Mouse (Mus musculus): ENCODE measurements around the gene Zfp784. TPM values are rescaled to one million over a fixed set of nuclear protein-coding genes. Genes with fewer than 3 reads are reported as not detected.

The Zfp784 gene
- total RNA-seq (2014; fragmentation: Nextera tagmentation) (1.7 and 2.5 TPM in 2 replicates), total RNA-seq (2017) (2.7 and 2.8 TPM in 2 replicates), polyA plus RNA-seq (2012) (1.3 and 1.6 TPM in 2 replicates)

GRCm38 (mm10) chr7:5038109-5038732, at the start of gene Zfp784:
TSS of gene Zfp784 (minus strand) at chr7:5038446.
- ATAC-seq (ENCODE audit: extremely low read depth, insufficient number of reproducible peaks, low FRiP score, poor library complexity, severe bottlenecking) (peak; percentile 91), DNase-seq (ENCODE audit: low spot score) (peak; percentile 95)
- no peaks in the 10 kb centered on the region for H3K9me3 ChIP-seq (replicated peaks)
- peak within 1 kb of the TSS; percentile 75 for H3K4me3 ChIP-seq (ENCODE audit: low read depth, low read length)
- no peaks in the 10 kb centered on the region for H3K27me3 ChIP-seq (ENCODE audit: insufficient read depth, low read length)
- H3K4me1 ChIP-seq (ENCODE audit: insufficient read depth, low read depth, low read length), result peaks cover 24% of the 10 kb centered on the region
- peaks cover 46% of the 10 kb centered on the region for H3K36me3 ChIP-seq (replicated peaks)
- TF ChIP-seq GATA1 (IDR thresholded peaks at IDR 0.05; ENCODE audit: borderline replicate concordance, low read length) (no peak), POLR2AphosphoS5 (IDR thresholded peaks at IDR 0.05; ENCODE audit: insufficient replicate concordance, low read depth, low read length) (no peak), GATA2 (IDR thresholded peaks at IDR 0.05; ENCODE audit: borderline replicate concordance, low read depth, low read length) (no peak), CTCF (IDR thresholded peaks at IDR 0.05; ENCODE audit: low read depth, low read length) (no peak), TAL1 (conservative IDR thresholded peaks at IDR 0.05; ENCODE audit: low read depth, low read length) (no peak)

- ATAC-seq (ENCODE audit: extremely low read depth, insufficient number of reproducible peaks, low FRiP score, poor library complexity, severe bottlenecking) (no peak), DNase-seq (ENCODE audit: low spot score) (no peak)
- TF ChIP-seq GATA1 (IDR thresholded peaks at IDR 0.05; ENCODE audit: borderline replicate concordance, low read length) (no peak), CTCF (IDR thresholded peaks at IDR 0.05; ENCODE audit: low read depth, low read length) (no peak), POLR2AphosphoS5 (IDR thresholded peaks at IDR 0.05; ENCODE audit: insufficient replicate concordance, low read depth, low read length) (no peak), TAL1 (conservative IDR thresholded peaks at IDR 0.05; ENCODE audit: low read depth, low read length) (no peak), GATA2 (IDR thresholded peaks at IDR 0.05; ENCODE audit: borderline replicate concordance, low read depth, low read length) (no peak)
- Histone ChIP-seq H3K4me1 (ENCODE audit: insufficient read depth, low read depth, low read length) (peaks cover 72% of the 10 kb centered on the region), H3K36me3 (replicated peaks) (peaks cover 96% of the 10 kb centered on the region), H3K27me3 (ENCODE audit: insufficient read depth, low read length) (no peaks in the 10 kb centered on the region), H3K4me3 (ENCODE audit: low read depth, low read length) (no peak overlapping the region), H3K9me3 (replicated peaks) (no peaks in the 10 kb centered on the region)
Measured at GRCm38 (mm10) chr7:5087886-5088285, 49.6 kb upstream of the Zfp784 start.

GRCm38 (mm10) chr7:5086921-5087440, 48.7 kb upstream of the Zfp784 start:
- Histone ChIP-seq H3K36me3 (replicated peaks) (peaks cover 94% of the 10 kb centered on the region), H3K27me3 (ENCODE audit: insufficient read depth, low read length) (no peaks in the 10 kb centered on the region), H3K4me3 (ENCODE audit: low read depth, low read length) (no peak overlapping the region), H3K9me3 (replicated peaks) (no peaks in the 10 kb centered on the region), H3K4me1 (ENCODE audit: insufficient read depth, low read depth, low read length) (peaks cover 73% of the 10 kb centered on the region)
- DNase-seq (ENCODE audit: low spot score) (no peak), ATAC-seq (ENCODE audit: extremely low read depth, insufficient number of reproducible peaks, low FRiP score, poor library complexity, severe bottlenecking) (no peak)
- TF ChIP-seq TAL1 (conservative IDR thresholded peaks at IDR 0.05; ENCODE audit: low read depth, low read length) (no peak), POLR2AphosphoS5 (IDR thresholded peaks at IDR 0.05; ENCODE audit: insufficient replicate concordance, low read depth, low read length) (no peak), GATA1 (IDR thresholded peaks at IDR 0.05; ENCODE audit: borderline replicate concordance, low read length) (no peak), GATA2 (IDR thresholded peaks at IDR 0.05; ENCODE audit: borderline replicate concordance, low read depth, low read length) (no peak), CTCF (IDR thresholded peaks at IDR 0.05; ENCODE audit: low read depth, low read length) (no peak)

GRCm38 (mm10) chr7:5085512-5085911, 47.3 kb upstream of the Zfp784 start:
- H3K9me3 ChIP-seq (replicated peaks), result no peaks in the 10 kb centered on the region
- ATAC-seq (ENCODE audit: extremely low read depth, insufficient number of reproducible peaks, low FRiP score, poor library complexity, severe bottlenecking) (peak; percentile 18; the same call in 1 of the 2 replicates), DNase-seq (ENCODE audit: low spot score) (no peak)
- no peaks in the 10 kb centered on the region for H3K27me3 ChIP-seq (ENCODE audit: insufficient read depth, low read length)
- no peak for TF ChIP-seq POLR2AphosphoS5 (IDR thresholded peaks at IDR 0.05; ENCODE audit: insufficient replicate concordance, low read depth, low read length)
- TF ChIP-seq GATA2 (IDR thresholded peaks at IDR 0.05; ENCODE audit: borderline replicate concordance, low read depth, low read length), result no peak
- no peak for TF ChIP-seq CTCF (IDR thresholded peaks at IDR 0.05; ENCODE audit: low read depth, low read length)
- no peak for TF ChIP-seq GATA1 (IDR thresholded peaks at IDR 0.05; ENCODE audit: borderline replicate concordance, low read length)
- no peak for TF ChIP-seq TAL1 (conservative IDR thresholded peaks at IDR 0.05; ENCODE audit: low read depth, low read length)
- H3K4me3 ChIP-seq (ENCODE audit: low read depth, low read length), result no peak overlapping the region
- peaks cover 81% of the 10 kb centered on the region for H3K36me3 ChIP-seq (replicated peaks)
- H3K4me1 ChIP-seq (ENCODE audit: insufficient read depth, low read depth, low read length), result peaks cover 68% of the 10 kb centered on the region

GRCm38 (mm10) chr7:5083325-5084105, 45.3 kb upstream of the Zfp784 start:
- TF ChIP-seq CTCF (IDR thresholded peaks at IDR 0.05; ENCODE audit: low read depth, low read length) (no peak), TAL1 (conservative IDR thresholded peaks at IDR 0.05; ENCODE audit: low read depth, low read length) (no peak), GATA2 (IDR thresholded peaks at IDR 0.05; ENCODE audit: borderline replicate concordance, low read depth, low read length) (no peak), POLR2AphosphoS5 (IDR thresholded peaks at IDR 0.05; ENCODE audit: insufficient replicate concordance, low read depth, low read length) (no peak), GATA1 (IDR thresholded peaks at IDR 0.05; ENCODE audit: borderline replicate concordance, low read length) (no peak)
- no peaks in the 10 kb centered on the region for H3K9me3 ChIP-seq (replicated peaks)
- H3K4me3 ChIP-seq (ENCODE audit: low read depth, low read length), result peak overlapping the region; percentile 52; the same call in 1 of the 2 replicates
- H3K27me3 ChIP-seq (ENCODE audit: insufficient read depth, low read length), result no peaks in the 10 kb centered on the region
- DNase-seq (ENCODE audit: low spot score) (no peak), ATAC-seq (ENCODE audit: extremely low read depth, insufficient number of reproducible peaks, low FRiP score, poor library complexity, severe bottlenecking) (no peak)
- peaks cover 65% of the 10 kb centered on the region for H3K4me1 ChIP-seq (ENCODE audit: insufficient read depth, low read depth, low read length)
- peaks cover 71% of the 10 kb centered on the region for H3K36me3 ChIP-seq (replicated peaks)

- no peaks in the 10 kb centered on the region for H3K27me3 ChIP-seq (ENCODE audit: insufficient read depth, low read length)
- ATAC-seq (ENCODE audit: extremely low read depth, insufficient number of reproducible peaks, low FRiP score, poor library complexity, severe bottlenecking), result no peak
- TF ChIP-seq TAL1 (conservative IDR thresholded peaks at IDR 0.05; ENCODE audit: low read depth, low read length), result no peak
- TF ChIP-seq GATA2 (IDR thresholded peaks at IDR 0.05; ENCODE audit: borderline replicate concordance, low read depth, low read length), result no peak
- TF ChIP-seq CTCF (IDR thresholded peaks at IDR 0.05; ENCODE audit: low read depth, low read length), result no peak
- no peak for TF ChIP-seq GATA1 (IDR thresholded peaks at IDR 0.05; ENCODE audit: borderline replicate concordance, low read length)
- TF ChIP-seq POLR2AphosphoS5 (IDR thresholded peaks at IDR 0.05; ENCODE audit: insufficient replicate concordance, low read depth, low read length), result no peak
- H3K4me1 ChIP-seq (ENCODE audit: insufficient read depth, low read depth, low read length), result peaks cover 66% of the 10 kb centered on the region
- no peaks in the 10 kb centered on the region for H3K9me3 ChIP-seq (replicated peaks)
- H3K36me3 ChIP-seq (replicated peaks), result peaks cover 71% of the 10 kb centered on the region
- peak overlapping the region; percentile 98; the same call in 1 of the 2 replicates for H3K4me3 ChIP-seq (ENCODE audit: low read depth, low read length)
- no peak for DNase-seq (ENCODE audit: low spot score)
Measured at GRCm38 (mm10) chr7:5081939-5082338, 43.7 kb upstream of the Zfp784 start.

Data from G1E (cell line).